Mouse (Mus musculus): ENCODE measurements around the gene Efnb2. TPM values are rescaled to one million over a fixed set of nuclear protein-coding genes. Genes with fewer than 3 reads are reported as not detected.
A peak's percentile ranks its signal among the peaks of the same experiment; 100 is the strongest.

Gene Efnb2
- polyA plus RNA-seq, 1 experiment from 2014 or later, result 34.1 TPM

DNA sequence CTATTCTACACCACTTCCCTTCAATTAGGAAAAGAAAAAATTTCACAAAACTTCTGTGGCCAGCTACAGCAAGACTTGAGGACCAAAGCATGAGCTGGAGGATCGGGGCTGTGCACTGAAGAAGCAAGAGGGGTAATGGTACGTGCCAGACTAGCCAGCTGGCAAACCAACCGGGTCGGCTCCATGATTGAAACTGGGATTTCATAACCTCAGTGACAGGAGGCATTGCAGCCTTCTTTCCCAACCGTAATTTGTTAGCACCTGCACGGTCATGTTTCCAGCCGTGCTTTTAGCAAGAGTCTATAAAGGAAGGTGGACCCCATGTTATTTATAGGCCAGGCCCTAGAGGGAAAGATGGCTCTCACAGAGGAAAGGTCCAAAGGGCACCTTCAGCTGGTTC lies 12.4 kb downstream of the Efnb2 start:
- WGBS, result 57% methylated on average over 7 of the region's 7 CpGs

DNA sequence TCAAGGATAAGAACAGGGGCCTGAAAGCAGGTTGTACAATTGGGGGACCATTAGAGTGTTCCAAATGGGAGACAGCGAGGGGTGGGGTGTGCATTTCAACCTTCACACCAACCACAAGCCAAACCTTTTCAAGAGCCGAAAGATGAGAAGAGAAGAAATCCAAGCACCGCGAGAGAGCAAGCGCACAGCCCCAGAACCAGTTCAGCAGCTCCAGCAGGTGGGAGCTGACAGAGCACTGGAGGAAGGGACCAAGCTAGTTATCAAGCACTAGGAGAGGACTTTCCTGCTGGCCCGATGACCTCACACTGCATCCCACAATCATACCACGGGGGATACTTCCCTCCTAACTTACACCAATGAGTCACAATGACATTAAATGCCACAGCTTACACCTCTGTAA lies 13.2 kb downstream of the Efnb2 start:
- no peaks in the 10 kb centered on the region for H3K27me3 ChIP-seq (ENCODE audit: control insufficient read depth, insufficient read depth, low read length)
- no peaks in the 10 kb centered on the region for H3K36me3 ChIP-seq (ENCODE audit: control insufficient read depth, insufficient read depth, low read length)
- H3K27ac ChIP-seq (ENCODE audit: low read depth, low read length), result no peak overlapping the region
- no peaks in the 10 kb centered on the region for H3K9me3 ChIP-seq (ENCODE audit: control insufficient read depth, low read length)
- no peak overlapping the region for H3K9ac ChIP-seq (ENCODE audit: low read depth, low read length)
- H3K4me3 ChIP-seq (ENCODE audit: low read length), result no peak overlapping the region
- peaks cover 6% of the 10 kb centered on the region; the same call in 1 of the 2 replicates for H3K4me1 ChIP-seq (ENCODE audit: control insufficient read depth, insufficient read depth, low read length)
- no peak overlapping the region for H3K4me2 ChIP-seq (replicated peaks; ENCODE audit: low read depth, low read length)
- WGBS, result 52% methylated on average over 7 of the region's 7 CpGs
- ATAC-seq (ENCODE audit: low FRiP score, low TSS enrichment), result no peak

More for the DNA sequence above, 12.4 kb downstream of the Efnb2 start:
- Histone ChIP-seq H3K9ac (ENCODE audit: low read depth, low read length) (no peak overlapping the region), H3K9me3 (ENCODE audit: control insufficient read depth, low read length) (no peaks in the 10 kb centered on the region), H3K4me2 (replicated peaks; ENCODE audit: low read depth, low read length) (no peak overlapping the region), H3K4me3 (ENCODE audit: low read length) (no peak overlapping the region), H3K27me3 (ENCODE audit: control insufficient read depth, insufficient read depth, low read length) (no peaks in the 10 kb centered on the region), H3K36me3 (ENCODE audit: control insufficient read depth, insufficient read depth, low read length) (no peaks in the 10 kb centered on the region), H3K4me1 (ENCODE audit: control insufficient read depth, insufficient read depth, low read length) (peaks cover 13% of the 10 kb centered on the region; the same call in 1 of the 2 replicates), H3K27ac (ENCODE audit: low read depth, low read length) (no peak overlapping the region)
- no peak for ATAC-seq (ENCODE audit: low FRiP score, low TSS enrichment)

DNA sequence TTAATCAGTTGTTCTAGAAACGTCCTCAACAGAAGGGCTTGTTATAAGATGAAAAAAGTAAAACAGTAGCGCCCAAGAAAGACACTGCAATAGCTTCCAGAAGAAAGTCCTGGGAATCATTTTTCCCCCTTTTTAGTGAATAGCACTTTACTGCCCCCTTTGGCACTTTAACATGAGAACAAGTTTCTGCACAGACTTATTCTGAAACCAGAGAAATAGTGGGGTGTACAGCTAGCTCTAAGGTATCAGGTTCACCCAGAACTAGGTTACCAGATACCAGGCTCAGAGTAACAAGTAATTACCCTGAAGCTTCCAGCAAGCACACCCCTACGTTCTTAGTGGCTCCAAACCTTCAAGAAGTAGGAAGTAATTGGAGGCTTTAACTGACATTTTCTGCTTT lies 13.7 kb downstream of the Efnb2 start:
- ATAC-seq (ENCODE audit: low FRiP score, low TSS enrichment), result no peak
- Histone ChIP-seq H3K36me3 (ENCODE audit: control insufficient read depth, insufficient read depth, low read length) (no peaks in the 10 kb centered on the region), H3K4me3 (ENCODE audit: low read length) (no peak overlapping the region), H3K9me3 (ENCODE audit: control insufficient read depth, low read length) (no peaks in the 10 kb centered on the region), H3K27ac (ENCODE audit: low read depth, low read length) (no peak overlapping the region), H3K27me3 (ENCODE audit: control insufficient read depth, insufficient read depth, low read length) (no peaks in the 10 kb centered on the region), H3K9ac (ENCODE audit: low read depth, low read length) (no peak overlapping the region), H3K4me1 (ENCODE audit: control insufficient read depth, insufficient read depth, low read length) (peaks cover 4% of the 10 kb centered on the region; the same call in 1 of the 2 replicates), H3K4me2 (replicated peaks; ENCODE audit: low read depth, low read length) (no peak overlapping the region)
- WGBS, result 66% methylated on average over 3 of the region's 3 CpGs

DNA sequence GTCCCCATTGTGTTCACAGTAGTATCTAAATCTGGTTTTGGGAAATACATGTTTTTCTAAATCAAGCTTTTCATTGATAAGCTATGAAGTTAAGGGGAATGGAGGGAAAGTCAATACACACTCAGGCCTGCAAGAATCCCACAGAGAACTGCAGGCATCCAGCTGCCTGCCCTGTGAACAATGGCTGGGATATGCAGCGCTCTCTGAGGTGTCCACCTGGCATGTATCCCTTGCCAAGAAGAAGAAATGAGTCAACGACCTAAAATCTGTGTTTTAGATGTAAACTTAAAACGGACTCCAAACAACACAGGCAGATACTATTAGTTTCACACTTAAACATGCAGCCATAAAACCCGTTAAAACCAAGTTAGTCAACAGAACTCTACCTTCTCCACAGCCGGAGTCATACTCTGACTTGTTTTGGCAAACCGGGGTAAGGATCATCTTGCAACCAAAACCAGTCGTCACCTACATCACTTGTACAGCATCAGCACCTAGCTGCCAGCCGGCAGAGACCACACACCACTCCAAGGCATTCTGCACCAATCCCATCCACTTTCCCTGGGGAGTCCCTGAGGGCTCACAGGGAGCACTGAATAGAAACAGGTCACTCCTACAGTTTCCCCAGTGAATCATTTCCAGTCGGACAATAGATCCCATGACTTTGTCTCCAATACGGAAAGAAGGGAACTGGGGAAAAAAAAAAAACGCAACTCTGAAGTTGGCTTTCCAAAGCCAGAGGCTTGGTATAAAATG lies 16.7 kb downstream of the Efnb2 start:
- no peak overlapping the region for H3K9ac ChIP-seq (ENCODE audit: low read depth, low read length)
- WGBS, result 73% methylated on average over 11 of the region's 11 CpGs
- no peak overlapping the region for H3K4me3 ChIP-seq (ENCODE audit: low read length)
- H3K36me3 ChIP-seq (ENCODE audit: control insufficient read depth, insufficient read depth, low read length), result no peaks in the 10 kb centered on the region
- H3K27me3 ChIP-seq (ENCODE audit: control insufficient read depth, insufficient read depth, low read length), result no peaks in the 10 kb centered on the region
- no peaks in the 10 kb centered on the region for H3K9me3 ChIP-seq (ENCODE audit: control insufficient read depth, low read length)
- peaks cover 4% of the 10 kb centered on the region; the same call in 1 of the 2 replicates for H3K4me1 ChIP-seq (ENCODE audit: control insufficient read depth, insufficient read depth, low read length)
- ATAC-seq (ENCODE audit: low FRiP score, low TSS enrichment), result no peak
- no peak overlapping the region for H3K4me2 ChIP-seq (replicated peaks; ENCODE audit: low read depth, low read length)
- H3K27ac ChIP-seq (ENCODE audit: low read depth, low read length), result no peak overlapping the region

DNA sequence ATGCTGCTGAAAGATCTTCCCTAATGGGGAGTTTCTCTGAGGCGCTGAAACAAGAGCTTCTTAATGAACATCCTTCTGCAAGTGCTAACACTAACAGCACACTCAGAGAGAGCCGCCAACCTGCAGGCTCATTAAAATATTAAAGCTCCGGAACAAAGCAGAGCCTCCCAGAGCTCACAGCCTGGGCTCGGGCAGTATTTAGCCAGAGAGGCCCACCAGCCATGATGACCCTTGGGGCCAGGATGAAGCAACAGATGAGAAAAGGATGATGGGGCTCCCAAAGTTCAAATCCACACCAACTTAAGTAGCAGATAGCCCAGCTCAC lies 20.8 kb downstream of the Efnb2 start:
- 13% methylated on average over 4 of the region's 4 CpGs for WGBS
- H3K4me2 ChIP-seq (replicated peaks; ENCODE audit: low read depth, low read length), result no peak overlapping the region
- no peaks in the 10 kb centered on the region for H3K9me3 ChIP-seq (ENCODE audit: control insufficient read depth, low read length)
- no peaks in the 10 kb centered on the region for H3K27me3 ChIP-seq (ENCODE audit: control insufficient read depth, insufficient read depth, low read length)
- peaks cover 7% of the 10 kb centered on the region; the same call in 1 of the 2 replicates for H3K4me1 ChIP-seq (ENCODE audit: control insufficient read depth, insufficient read depth, low read length)
- H3K27ac ChIP-seq (ENCODE audit: low read depth, low read length), result no peak overlapping the region; the same call in 1 of the 2 replicates
- H3K9ac ChIP-seq (ENCODE audit: low read depth, low read length), result no peak overlapping the region
- H3K36me3 ChIP-seq (ENCODE audit: control insufficient read depth, insufficient read depth, low read length), result peaks cover 13% of the 10 kb centered on the region; the same call in 1 of the 2 replicates
- no peak overlapping the region for H3K4me3 ChIP-seq (ENCODE audit: low read length)
- no peak; the same call in 1 of the 2 replicates for ATAC-seq (ENCODE audit: low FRiP score, low TSS enrichment)

DNA sequence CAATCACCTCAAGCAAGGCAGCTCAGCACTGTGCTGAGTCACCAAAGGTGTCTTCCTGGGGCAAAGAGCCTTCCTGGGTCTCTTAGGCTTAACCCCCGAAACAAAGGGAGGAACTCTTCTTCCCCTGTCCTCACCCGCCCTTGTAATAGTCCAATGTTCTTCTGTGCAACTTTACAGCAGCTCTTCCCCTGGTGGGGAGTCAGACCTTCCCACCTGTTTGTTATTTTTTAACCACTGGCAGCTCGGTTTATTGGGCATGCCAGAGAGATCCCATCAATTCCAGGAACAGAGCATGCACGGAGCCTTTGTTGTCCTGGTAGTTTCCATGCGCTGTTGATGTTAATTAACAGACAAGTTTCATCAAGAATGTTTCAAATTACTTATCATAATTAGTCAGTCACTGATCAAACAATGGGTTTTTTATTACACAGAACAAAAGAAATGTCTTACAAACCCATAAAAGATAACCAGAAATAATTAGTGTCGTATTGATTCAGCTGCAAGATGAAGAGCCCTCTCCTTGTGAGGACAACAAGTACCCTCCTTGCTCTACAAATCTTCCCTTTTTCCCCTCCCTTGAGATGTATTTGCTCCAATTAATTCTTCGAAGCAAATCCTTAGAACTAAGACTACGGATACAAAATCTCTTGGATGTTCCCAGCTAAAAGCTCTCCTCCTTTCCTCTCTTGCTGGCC lies 21.3 kb downstream of the Efnb2 start:
- Histone ChIP-seq H3K4me1 (ENCODE audit: control insufficient read depth, insufficient read depth, low read length) (peaks cover 7% of the 10 kb centered on the region; the same call in 1 of the 2 replicates), H3K4me3 (ENCODE audit: low read length) (no peak overlapping the region), H3K4me2 (replicated peaks; ENCODE audit: low read depth, low read length) (no peak overlapping the region), H3K36me3 (ENCODE audit: control insufficient read depth, insufficient read depth, low read length) (peaks cover 13% of the 10 kb centered on the region; the same call in 1 of the 2 replicates), H3K27ac (ENCODE audit: low read depth, low read length) (no peak overlapping the region; the same call in 1 of the 2 replicates), H3K9ac (ENCODE audit: low read depth, low read length) (no peak overlapping the region), H3K9me3 (ENCODE audit: control insufficient read depth, low read length) (no peaks in the 10 kb centered on the region), H3K27me3 (ENCODE audit: control insufficient read depth, insufficient read depth, low read length) (no peaks in the 10 kb centered on the region)
- ATAC-seq (ENCODE audit: low FRiP score, low TSS enrichment), result peak; percentile 73
- 27% methylated on average over 8 of the region's 8 CpGs for WGBS

DNA sequence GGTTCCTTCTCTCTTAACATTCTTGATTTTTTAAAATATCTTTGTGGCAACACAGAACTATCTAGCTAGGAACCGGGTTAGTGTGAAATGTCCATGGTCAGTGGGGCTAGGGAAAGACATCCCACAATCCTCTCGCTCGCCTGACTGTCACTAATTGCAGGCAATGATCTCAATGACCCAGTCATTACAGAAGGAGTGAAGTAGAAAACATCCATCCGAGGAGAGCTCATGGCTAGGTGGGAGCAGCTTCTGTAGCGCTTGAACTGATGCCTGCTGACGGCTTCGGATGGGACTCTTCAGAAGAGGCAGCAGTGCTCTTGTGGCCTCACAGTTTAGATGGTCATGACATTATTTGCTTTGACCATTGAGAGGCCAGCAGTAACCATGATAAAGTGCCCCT lies 29.6 kb downstream of the Efnb2 start:
- H3K9me3 ChIP-seq (ENCODE audit: control insufficient read depth, low read length), result no peaks in the 10 kb centered on the region
- H3K27ac ChIP-seq (ENCODE audit: low read depth, low read length), result no peak overlapping the region
- WGBS, result 57% methylated on average over 7 of the region's 7 CpGs
- H3K4me3 ChIP-seq (ENCODE audit: low read length), result no peak overlapping the region
- H3K27me3 ChIP-seq (ENCODE audit: control insufficient read depth, insufficient read depth, low read length), result no peaks in the 10 kb centered on the region
- no peak overlapping the region for H3K4me2 ChIP-seq (replicated peaks; ENCODE audit: low read depth, low read length)
- no peak overlapping the region for H3K9ac ChIP-seq (ENCODE audit: low read depth, low read length)
- peaks cover 9% of the 10 kb centered on the region; the same call in 1 of the 2 replicates for H3K36me3 ChIP-seq (ENCODE audit: control insufficient read depth, insufficient read depth, low read length)
- no peak for ATAC-seq (ENCODE audit: low FRiP score, low TSS enrichment)
- H3K4me1 ChIP-seq (ENCODE audit: control insufficient read depth, insufficient read depth, low read length), result 0 out of 2 replicates have a peak, but pooled peaks cover 2% of the 10 kb centered on the region

DNA sequence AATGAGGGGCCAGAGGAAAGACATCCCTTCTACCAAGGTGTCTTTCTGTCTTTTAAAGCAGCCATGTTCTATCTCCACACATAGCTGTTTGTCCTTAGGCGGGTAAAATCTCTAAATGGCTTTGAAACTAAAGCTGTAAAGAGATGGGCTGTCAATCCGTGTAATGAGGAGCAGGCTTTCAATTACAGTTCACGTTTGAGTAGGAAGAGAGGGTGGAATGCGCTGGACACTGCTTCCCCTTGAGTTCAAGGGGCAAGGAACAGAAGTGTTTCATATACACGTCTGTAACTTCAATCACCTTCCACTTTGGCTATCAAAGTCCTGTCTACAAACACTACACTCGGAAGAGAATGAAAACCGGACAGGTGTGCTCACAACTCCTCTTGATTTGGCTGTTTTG lies 37.0 kb downstream of the Efnb2 start:
- Histone ChIP-seq H3K4me2 (replicated peaks; ENCODE audit: low read depth, low read length) (no peak overlapping the region), H3K36me3 (ENCODE audit: control insufficient read depth, insufficient read depth, low read length) (peaks cover 37% of the 10 kb centered on the region), H3K4me1 (ENCODE audit: control insufficient read depth, insufficient read depth, low read length) (no peaks in the 10 kb centered on the region), H3K9me3 (ENCODE audit: control insufficient read depth, low read length) (no peaks in the 10 kb centered on the region), H3K27ac (ENCODE audit: low read depth, low read length) (no peak overlapping the region), H3K27me3 (ENCODE audit: control insufficient read depth, insufficient read depth, low read length) (no peaks in the 10 kb centered on the region), H3K4me3 (ENCODE audit: low read length) (no peak overlapping the region), H3K9ac (ENCODE audit: low read depth, low read length) (no peak overlapping the region)
- WGBS, result 51% methylated on average over 7 of the region's 7 CpGs
- ATAC-seq (ENCODE audit: low FRiP score, low TSS enrichment), result no peak

DNA sequence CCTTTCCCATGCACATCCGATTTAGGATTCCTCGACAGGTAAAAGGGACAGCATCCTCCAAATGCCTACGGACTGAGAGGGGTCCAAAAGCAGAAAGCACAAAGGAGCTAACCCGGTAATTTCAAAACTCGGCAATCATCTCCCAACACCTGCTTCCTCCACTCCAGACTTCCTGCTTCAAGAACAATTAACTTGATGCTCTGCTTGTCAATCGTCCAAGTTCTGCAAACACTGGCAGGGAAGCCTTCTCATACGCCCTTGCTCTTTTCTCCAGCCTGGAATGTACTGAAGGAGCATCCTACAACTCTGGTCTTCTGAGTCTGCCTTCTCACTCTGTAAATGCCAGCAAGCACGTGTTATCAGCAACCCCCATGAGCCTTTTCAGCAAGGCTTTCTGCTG lies 37.6 kb downstream of the Efnb2 start:
- H3K27ac ChIP-seq (ENCODE audit: low read depth, low read length), result no peak overlapping the region
- peaks cover 38% of the 10 kb centered on the region for H3K36me3 ChIP-seq (ENCODE audit: control insufficient read depth, insufficient read depth, low read length)

More for the DNA sequence above, 37.6 kb downstream of the Efnb2 start:
- no peak overlapping the region for H3K9ac ChIP-seq (ENCODE audit: low read depth, low read length)
- no peaks in the 10 kb centered on the region for H3K27me3 ChIP-seq (ENCODE audit: control insufficient read depth, insufficient read depth, low read length)
- no peak for ATAC-seq (ENCODE audit: low FRiP score, low TSS enrichment)
- H3K4me1 ChIP-seq (ENCODE audit: control insufficient read depth, insufficient read depth, low read length), result no peaks in the 10 kb centered on the region
- no peak overlapping the region for H3K4me3 ChIP-seq (ENCODE audit: low read length)
- no peak overlapping the region for H3K4me2 ChIP-seq (replicated peaks; ENCODE audit: low read depth, low read length)
- no peaks in the 10 kb centered on the region for H3K9me3 ChIP-seq (ENCODE audit: control insufficient read depth, low read length)
- WGBS, result 61% methylated on average over 8 of the region's 8 CpGs
